Comparison of ENCODE assay signal across 12 mouse cellular contexts in genomic region chr11:81146574-81147157, GRCm38 (mm10).
"Had no signal": no experiment of that assay in that cellular context is flagged by ENCODE, and none has a peak within 500 bp of the region (broad histone marks: within the 10 kb centered on the region; RNA-seq: fewer than 3 reads in every experiment).

No protein-coding gene starts in this region.

- H3K27ac ChIP-seq: hindbrain, postnatal 0 days; kidney, embryonic 15.5 days; limb, embryonic 15.5 days; liver, embryonic 12.5 days; neural tube, embryonic 13.5 days had no signal

- H3K4me2 ChIP-seq: kidney, embryonic 15.5 days; limb, embryonic 15.5 days; liver, embryonic 12.5 days; neural tube, embryonic 13.5 days had no signal

- H3K9ac ChIP-seq: kidney, embryonic 15.5 days; limb, embryonic 15.5 days; liver, embryonic 12.5 days; neural tube, embryonic 13.5 days had no signal

- H3K36me3 ChIP-seq: kidney, embryonic 15.5 days; limb, embryonic 15.5 days; liver, embryonic 12.5 days; neural tube, embryonic 13.5 days had no signal

- H3K9me3 ChIP-seq: kidney, embryonic 15.5 days; limb, embryonic 15.5 days; liver, embryonic 12.5 days; neural tube, embryonic 13.5 days had no signal

- H3K4me3 ChIP-seq: kidney, embryonic 15.5 days; limb, embryonic 15.5 days; liver, embryonic 12.5 days; neural tube, embryonic 13.5 days had no signal

- DNase-seq: kidney, adult 11 months; midbrain, embryonic 14.5 days; retina, postnatal 1 day; right cerebral cortex, postnatal 4 days; spleen, adult 18-20 months; thymus, adult 18-20 months; thymus, postnatal 14 days had no signal

- ATAC-seq: hindbrain, postnatal 0 days; liver, embryonic 12.5 days had no signal
